Mouse (Mus musculus): ENCODE measurements around the gene Trim5. TPM values are rescaled to one million over a fixed set of nuclear protein-coding genes. Genes with fewer than 3 reads are reported as not detected.
"Not testable (repeated sequence)": the region's sequence is repeated elsewhere in the genome, so short reads cannot be mapped to it uniquely, and the experiment has no call there.

Gene Trim5
- polyA plus RNA-seq, 1 experiment from 2014 or later, result 0.11 TPM

GRCm38 (mm10) chr7:104279361-104279760 is 8.5 kb downstream of the Trim5 start:
- H3K4me1 ChIP-seq (ENCODE audit: control insufficient read depth, insufficient read depth, low read length); H3K36me3 ChIP-seq (ENCODE audit: control insufficient read depth, insufficient read depth, low read length); DNase-seq; H3K27me3 ChIP-seq (ENCODE audit: control insufficient read depth, insufficient read depth, low read length); H3K9me3 ChIP-seq (ENCODE audit: control insufficient read depth, low read length); H3K4me3 ChIP-seq (replicated peaks; ENCODE audit: low read depth, low read length); ATAC-seq (ENCODE audit: low FRiP score, low TSS enrichment); H3K9ac ChIP-seq (replicated peaks; ENCODE audit: low read length); H3K4me2 ChIP-seq (ENCODE audit: low read length); H3K27ac ChIP-seq (replicated peaks; ENCODE audit: low read depth, low read length): not testable (repeated sequence)
- WGBS, result 88% methylated on average over 3 of the region's 3 CpGs

GRCm38 (mm10) chr7:104265335-104265734 is 22.6 kb downstream of the Trim5 start:
- DNase-seq; H3K27me3 ChIP-seq (ENCODE audit: control insufficient read depth, insufficient read depth, low read length); H3K9me3 ChIP-seq (ENCODE audit: control insufficient read depth, low read length); H3K27ac ChIP-seq (replicated peaks; ENCODE audit: low read depth, low read length); H3K4me1 ChIP-seq (ENCODE audit: control insufficient read depth, insufficient read depth, low read length); H3K4me2 ChIP-seq (ENCODE audit: low read length); H3K36me3 ChIP-seq (ENCODE audit: control insufficient read depth, insufficient read depth, low read length); H3K9ac ChIP-seq (replicated peaks; ENCODE audit: low read length); ATAC-seq (ENCODE audit: low FRiP score, low TSS enrichment); H3K4me3 ChIP-seq (replicated peaks; ENCODE audit: low read depth, low read length): not testable (repeated sequence)
- WGBS, result 85% methylated on average over 3 of the region's 5 CpGs

GRCm38 (mm10) chr7:104260380-104260779 is 27.5 kb downstream of the Trim5 start:
- not testable (repeated sequence) for H3K9me3 ChIP-seq (ENCODE audit: control insufficient read depth, low read length); H3K9ac ChIP-seq (replicated peaks; ENCODE audit: low read length); H3K27ac ChIP-seq (replicated peaks; ENCODE audit: low read depth, low read length); H3K4me2 ChIP-seq (ENCODE audit: low read length); H3K4me3 ChIP-seq (replicated peaks; ENCODE audit: low read depth, low read length); DNase-seq; H3K36me3 ChIP-seq (ENCODE audit: control insufficient read depth, insufficient read depth, low read length); H3K27me3 ChIP-seq (ENCODE audit: control insufficient read depth, insufficient read depth, low read length); ATAC-seq (ENCODE audit: low FRiP score, low TSS enrichment); H3K4me1 ChIP-seq (ENCODE audit: control insufficient read depth, insufficient read depth, low read length)
- 85% methylated on average over 4 of the region's 4 CpGs for WGBS

- DNase-seq, result peak; percentile 44
- no peak within 1 kb of the TSS for H3K9ac ChIP-seq (replicated peaks; ENCODE audit: low read length)
- 12% methylated on average over 13 of the region's 13 CpGs for WGBS
Observed at GRCm38 (mm10) chr7:104244287-104245181, 43.4 kb downstream of the Trim5 start, which contains the start of gene Trim34a. Gene Trim34a (plus strand): TSS chr7:104244457.

GRCm38 (mm10) chr7:104243616-104244015 is 44.3 kb downstream of the Trim5 start:
- H3K36me3 ChIP-seq (ENCODE audit: control insufficient read depth, insufficient read depth, low read length), result no peaks in the 10 kb centered on the region
- no peak overlapping the region for H3K27ac ChIP-seq (replicated peaks; ENCODE audit: low read depth, low read length)
- no peaks in the 10 kb centered on the region for H3K27me3 ChIP-seq (ENCODE audit: control insufficient read depth, insufficient read depth, low read length)
- H3K4me3 ChIP-seq (replicated peaks; ENCODE audit: low read depth, low read length), result no peak overlapping the region
- H3K9me3 ChIP-seq (ENCODE audit: control insufficient read depth, low read length), result no peaks in the 10 kb centered on the region
- DNase-seq (no peak), ATAC-seq (ENCODE audit: low FRiP score, low TSS enrichment) (no peak)
- H3K4me2 ChIP-seq (ENCODE audit: low read length), result no peak overlapping the region
- WGBS, result 66% methylated on average over 1 of the region's 1 CpGs
- H3K4me1 ChIP-seq (ENCODE audit: control insufficient read depth, insufficient read depth, low read length), result no peaks in the 10 kb centered on the region
- H3K9ac ChIP-seq (replicated peaks; ENCODE audit: low read length), result no peak overlapping the region

More at GRCm38 (mm10) chr7:104244287-104245181, 43.4 kb downstream of the Trim5 start, which contains the start of gene Trim34a:
- Histone ChIP-seq H3K27ac (replicated peaks; ENCODE audit: low read depth, low read length) (no peak within 1 kb of the TSS), H3K4me1 (ENCODE audit: control insufficient read depth, insufficient read depth, low read length) (no peaks in the 10 kb centered on the region), H3K27me3 (ENCODE audit: control insufficient read depth, insufficient read depth, low read length) (no peaks in the 10 kb centered on the region), H3K9me3 (ENCODE audit: control insufficient read depth, low read length) (no peaks in the 10 kb centered on the region), H3K4me3 (replicated peaks; ENCODE audit: low read depth, low read length) (peak within 1 kb of the TSS; percentile 22; the same call in 1 of the 2 replicates), H3K36me3 (ENCODE audit: control insufficient read depth, insufficient read depth, low read length) (no peaks in the 10 kb centered on the region), H3K4me2 (ENCODE audit: low read length) (peak within 1 kb of the TSS; percentile 34)
- ATAC-seq (ENCODE audit: low FRiP score, low TSS enrichment), result no peak

- Histone ChIP-seq H3K4me1 (ENCODE audit: control insufficient read depth, insufficient read depth, low read length) (no peaks in the 10 kb centered on the region), H3K4me2 (ENCODE audit: low read length) (no peak overlapping the region), H3K4me3 (replicated peaks; ENCODE audit: low read depth, low read length) (no peak overlapping the region), H3K36me3 (ENCODE audit: control insufficient read depth, insufficient read depth, low read length) (no peaks in the 10 kb centered on the region), H3K9ac (replicated peaks; ENCODE audit: low read length) (no peak overlapping the region), H3K27ac (replicated peaks; ENCODE audit: low read depth, low read length) (no peak overlapping the region), H3K9me3 (ENCODE audit: control insufficient read depth, low read length) (no peaks in the 10 kb centered on the region), H3K27me3 (ENCODE audit: control insufficient read depth, insufficient read depth, low read length) (no peaks in the 10 kb centered on the region)
- DNase-seq, result no peak
- no peak for ATAC-seq (ENCODE audit: low FRiP score, low TSS enrichment)
Observed at GRCm38 (mm10) chr7:104240857-104241256, 47.0 kb downstream of the Trim5 start.

- H3K9ac ChIP-seq (replicated peaks; ENCODE audit: low read length), result no peak overlapping the region
- no peak overlapping the region for H3K4me2 ChIP-seq (ENCODE audit: low read length)
- H3K4me1 ChIP-seq (ENCODE audit: control insufficient read depth, insufficient read depth, low read length), result no peaks in the 10 kb centered on the region
- no peaks in the 10 kb centered on the region for H3K36me3 ChIP-seq (ENCODE audit: control insufficient read depth, insufficient read depth, low read length)
- DNase-seq (peak; percentile 8), ATAC-seq (ENCODE audit: low FRiP score, low TSS enrichment) (no peak)
- H3K9me3 ChIP-seq (ENCODE audit: control insufficient read depth, low read length), result no peaks in the 10 kb centered on the region
- H3K27me3 ChIP-seq (ENCODE audit: control insufficient read depth, insufficient read depth, low read length), result no peaks in the 10 kb centered on the region
- no peak overlapping the region for H3K27ac ChIP-seq (replicated peaks; ENCODE audit: low read depth, low read length)
- no peak overlapping the region for H3K4me3 ChIP-seq (replicated peaks; ENCODE audit: low read depth, low read length)
- WGBS, result 34% methylated on average over 2 of the region's 2 CpGs
Observed at GRCm38 (mm10) chr7:104231203-104231602, 56.7 kb downstream of the Trim5 start.

GRCm38 (mm10) chr7:104218701-104219569 is 69.0 kb downstream of the Trim5 start, which contains the start of gene Trim6:
Gene Trim6 (plus strand): TSS chr7:104218793.
- no peak within 1 kb of the TSS for H3K27ac ChIP-seq (replicated peaks; ENCODE audit: low read depth, low read length)
- H3K27me3 ChIP-seq (ENCODE audit: control insufficient read depth, insufficient read depth, low read length), result no peaks in the 10 kb centered on the region
- peak within 1 kb of the TSS; percentile 12 for H3K4me3 ChIP-seq (replicated peaks; ENCODE audit: low read depth, low read length)
- no peak within 1 kb of the TSS for H3K9ac ChIP-seq (replicated peaks; ENCODE audit: low read length)
- peak; percentile 35 for DNase-seq
- H3K4me1 ChIP-seq (ENCODE audit: control insufficient read depth, insufficient read depth, low read length), result 0 out of 2 replicates have a peak, but pooled peaks cover 3% of the 10 kb centered on the region
- H3K36me3 ChIP-seq (ENCODE audit: control insufficient read depth, insufficient read depth, low read length), result no peaks in the 10 kb centered on the region
- 4% methylated on average over 37 of the region's 37 CpGs for WGBS
- no peaks in the 10 kb centered on the region for H3K9me3 ChIP-seq (ENCODE audit: control insufficient read depth, low read length)
- peak within 1 kb of the TSS; percentile 44 for H3K4me2 ChIP-seq (ENCODE audit: low read length)
- ATAC-seq (ENCODE audit: low FRiP score, low TSS enrichment), result no peak

Data from midbrain, embryonic 14.5 days (tissue).